Mouse (Mus musculus): ENCODE data around the gene Zbtb17. TPM values are rescaled to one million over a fixed set of nuclear protein-coding genes. Genes with fewer than 3 reads are reported as not detected.

Zbtb17 gene
- total RNA-seq, 1 experiment, result 30.1 TPM

DNA sequence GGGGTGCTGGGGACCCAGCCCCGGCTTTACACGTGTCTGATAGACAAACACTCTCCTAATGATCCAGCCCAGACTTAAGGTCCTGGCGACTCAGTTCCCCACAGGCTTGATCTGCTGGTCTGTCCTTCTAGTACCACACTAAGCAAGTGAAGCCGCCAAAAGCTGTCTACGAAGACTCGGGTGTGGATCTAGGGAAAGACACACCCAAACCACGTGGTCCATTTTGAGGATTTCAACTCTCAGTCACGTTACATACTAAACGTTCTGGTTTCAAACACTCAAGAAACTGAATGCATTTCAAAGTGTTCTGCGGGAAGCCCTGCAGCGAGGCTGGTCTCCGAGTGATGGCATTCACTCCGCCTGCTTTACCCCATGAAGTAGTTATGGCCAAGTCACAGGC lies 66.0 kb downstream of the Zbtb17 start:
- in situ Hi-C loops (cut with MboI; ENCODE audit: low sequenced_read_pairs in 2 of 2, unreplicated experiment in 2 of 2), result no loop called here
- no peak for DNase-seq (ENCODE audit: low read depth, low spot score)
- TF ChIP-seq CHD2 (IDR thresholded peaks at IDR 0.05; ENCODE audit: low read depth, low read length) (no peak), ZNF384 (IDR thresholded peaks at IDR 0.05; ENCODE audit: low read depth, low read length) (no peak), ZC3H11A (IDR thresholded peaks at IDR 0.05; ENCODE audit: borderline replicate concordance, low read depth, low read length) (no peak), HCFC1 (IDR thresholded peaks at IDR 0.05; ENCODE audit: borderline replicate concordance, insufficient read depth, low read length) (no peak), MAFK (IDR thresholded peaks at IDR 0.05; ENCODE audit: insufficient read depth, low read depth, low read length) (no peak)
- H3K9ac ChIP-seq (ENCODE audit: insufficient read depth, low read depth, low read length, poor library complexity, severe bottlenecking), result no peak overlapping the region
- H3K4me3 ChIP-seq (ENCODE audit: insufficient read depth in 1 of 2, low read depth in 1 of 2, low read length in 2 of 2, poor library complexity in 1 of 2, severe bottlenecking in 1 of 2), result no peak overlapping the region
- no peak overlapping the region for H3K27ac ChIP-seq (ENCODE audit: insufficient read depth, low read depth, low read length, poor library complexity, severe bottlenecking)
- peaks cover 5% of the 10 kb centered on the region; the same call in 1 of the 2 replicates for H3K36me3 ChIP-seq (ENCODE audit: control insufficient read depth, insufficient read depth, low read length, poor library complexity, severe bottlenecking)
- H3K9me3 ChIP-seq (ENCODE audit: control insufficient read depth, insufficient read depth, low read depth, low read length), result no peaks in the 10 kb centered on the region
- H3K4me1 ChIP-seq (ENCODE audit: control insufficient read depth in 2 of 2, insufficient read depth in 2 of 2, low read length in 2 of 2, poor library complexity in 1 of 2), result peaks cover 8 to 14% of the 10 kb centered on the region in 2 experiments; a peak in 3 of 4 replicates

- H3K4me1 ChIP-seq (ENCODE audit: control insufficient read depth in 2 of 2, insufficient read depth in 2 of 2, low read length in 2 of 2, poor library complexity in 1 of 2), result peaks cover 4 to 7% of the 10 kb centered on the region in 2 experiments; a peak in 3 of 4 replicates
- H3K36me3 ChIP-seq (ENCODE audit: control insufficient read depth, insufficient read depth, low read length, poor library complexity, severe bottlenecking), result peaks cover 18% of the 10 kb centered on the region; the same call in 1 of the 2 replicates
- H3K4me3 ChIP-seq (ENCODE audit: insufficient read depth in 1 of 2, low read depth in 1 of 2, low read length in 2 of 2, poor library complexity in 1 of 2, severe bottlenecking in 1 of 2), result no peak overlapping the region
- no peak for DNase-seq (ENCODE audit: low read depth, low spot score)
- no peak for TF ChIP-seq ZNF384 (IDR thresholded peaks at IDR 0.05; ENCODE audit: low read depth, low read length)
- TF ChIP-seq HCFC1 (IDR thresholded peaks at IDR 0.05; ENCODE audit: borderline replicate concordance, insufficient read depth, low read length), result no peak
- TF ChIP-seq ZC3H11A (IDR thresholded peaks at IDR 0.05; ENCODE audit: borderline replicate concordance, low read depth, low read length), result no peak
- TF ChIP-seq MAFK (IDR thresholded peaks at IDR 0.05; ENCODE audit: insufficient read depth, low read depth, low read length), result no peak
- TF ChIP-seq CHD2 (IDR thresholded peaks at IDR 0.05; ENCODE audit: low read depth, low read length), result no peak
- H3K9me3 ChIP-seq (ENCODE audit: control insufficient read depth, insufficient read depth, low read depth, low read length), result no peaks in the 10 kb centered on the region
- no peak overlapping the region for H3K9ac ChIP-seq (ENCODE audit: insufficient read depth, low read depth, low read length, poor library complexity, severe bottlenecking)
- in situ Hi-C loops (cut with MboI; ENCODE audit: low sequenced_read_pairs in 2 of 2, unreplicated experiment in 2 of 2), result no loop called here
- H3K27ac ChIP-seq (ENCODE audit: insufficient read depth, low read depth, low read length, poor library complexity, severe bottlenecking), result no peak overlapping the region
These were observed 67.7 kb downstream of the Zbtb17 start for GRCm38 (mm10) chr4:141512145-141512544.

DNA sequence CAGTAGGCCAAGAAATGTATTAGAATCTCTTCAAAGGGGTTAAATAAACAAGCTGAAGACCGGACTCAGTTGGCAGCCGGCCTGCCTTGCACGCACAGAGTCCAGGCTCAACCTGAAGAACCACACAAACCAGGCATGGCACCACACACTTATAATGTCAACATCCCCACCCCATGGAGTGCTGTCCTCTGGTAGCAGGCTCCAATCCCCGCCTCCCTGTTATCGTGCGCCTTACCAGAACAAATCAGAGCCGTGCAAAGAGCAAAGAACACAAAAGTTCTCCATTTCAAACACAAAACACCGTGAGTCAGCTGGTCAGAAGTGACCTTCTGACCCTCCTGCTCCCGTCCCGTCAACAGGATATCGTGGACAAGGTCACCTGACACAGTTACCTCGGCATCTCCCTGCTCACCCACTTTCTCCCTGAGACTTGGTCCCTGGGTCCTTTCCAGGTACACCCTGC lies 69.8 kb downstream of the Zbtb17 start:
- in situ Hi-C loops (cut with MboI; ENCODE audit: low sequenced_read_pairs in 2 of 2, unreplicated experiment in 2 of 2), result no loop called here
- Histone ChIP-seq H3K36me3 (ENCODE audit: control insufficient read depth, insufficient read depth, low read length, poor library complexity, severe bottlenecking) (peaks cover 24% of the 10 kb centered on the region), H3K9ac (ENCODE audit: insufficient read depth, low read depth, low read length, poor library complexity, severe bottlenecking) (no peak overlapping the region), H3K4me1 (ENCODE audit: control insufficient read depth in 2 of 2, insufficient read depth in 2 of 2, low read length in 2 of 2, poor library complexity in 1 of 2) (peaks cover 0 to 9% of the 10 kb centered on the region in 2 experiments; a peak in 1 of 4 replicates), H3K9me3 (ENCODE audit: control insufficient read depth, insufficient read depth, low read depth, low read length) (no peaks in the 10 kb centered on the region), H3K27ac (ENCODE audit: insufficient read depth, low read depth, low read length, poor library complexity, severe bottlenecking) (no peak overlapping the region), H3K4me3 (ENCODE audit: insufficient read depth in 1 of 2, low read depth in 1 of 2, low read length in 2 of 2, poor library complexity in 1 of 2, severe bottlenecking in 1 of 2) (no peak overlapping the region)
- DNase-seq (ENCODE audit: low read depth, low spot score), result no peak
- TF ChIP-seq ZNF384 (IDR thresholded peaks at IDR 0.05; ENCODE audit: low read depth, low read length) (no peak), MAFK (IDR thresholded peaks at IDR 0.05; ENCODE audit: insufficient read depth, low read depth, low read length) (no peak), ZC3H11A (IDR thresholded peaks at IDR 0.05; ENCODE audit: borderline replicate concordance, low read depth, low read length) (no peak), HCFC1 (IDR thresholded peaks at IDR 0.05; ENCODE audit: borderline replicate concordance, insufficient read depth, low read length) (no peak), CHD2 (IDR thresholded peaks at IDR 0.05; ENCODE audit: low read depth, low read length) (no peak)

Other genes with a start within 250 kb of the Zbtb17 start
- gene Rsg1, start 230.7 kb upstream of the Zbtb17 start, total RNA-seq (2012; rRNA removed), result 2.9 and 4.7 TPM in 2 replicates
- 1.7 and 2.3 TPM in 2 replicates for gene Arhgef19, start 205.2 kb upstream of the Zbtb17 start, total RNA-seq (2012; rRNA removed)
- 256 and 507 TPM in 2 replicates for gene Epha2, start 143.4 kb upstream of the Zbtb17 start, total RNA-seq (2012; rRNA removed)
- 2.3 and 2.5 TPM in 2 replicates for gene Fam131c, start 76.4 kb upstream of the Zbtb17 start, total RNA-seq (2012; rRNA removed)
- 0.62 and 0.79 TPM in 2 replicates for gene Clcnka, start 45.9 kb upstream of the Zbtb17 start, total RNA-seq (2012; rRNA removed)
- 1.6 and 4.5 TPM in 2 replicates for gene Clcnkb, start 28.6 kb upstream of the Zbtb17 start, total RNA-seq (2012; rRNA removed)
- not detected in 2 replicates for gene Hspb7, start 23.9 kb upstream of the Zbtb17 start, total RNA-seq (2012; rRNA removed)
- gene Srarp, start 8.5 kb upstream of the Zbtb17 start, total RNA-seq (2012; rRNA removed), result not detected in 2 replicates
- gene Spen, start 93.9 kb downstream of the Zbtb17 start, total RNA-seq (2012; rRNA removed), result 51.5 and 58.6 TPM in 2 replicates
- 71.3 and 112 TPM in 2 replicates for gene Fblim1, start 161.4 kb downstream of the Zbtb17 start, total RNA-seq (2012; rRNA removed)
- gene Tmem82, start 174.0 kb downstream of the Zbtb17 start, total RNA-seq (2012; rRNA removed), result 3.9 and 10.1 TPM in 2 replicates
- 0.76 and 0.79 TPM in 2 replicates for gene Slc25a34, start 179.2 kb downstream of the Zbtb17 start, total RNA-seq (2012; rRNA removed)
- 6.2 and 6.8 TPM in 2 replicates for gene Plekhm2, start 220.2 kb downstream of the Zbtb17 start, total RNA-seq (2012; rRNA removed)
- gene Rsc1a1, start 240.9 kb downstream of the Zbtb17 start, total RNA-seq (2012; rRNA removed), result 10.5 and 13.3 TPM in 2 replicates